In genomic region chr4:154543128-154543527, GRCm38 (mm10) we compare ENCODE assay signal across 8 mouse cellular contexts.
DNase-seq lines count a peak whose midpoint lies in the region; ATAC-seq and TF ChIP-seq lines count a peak whose summit lies in the region.
"Had no signal": no experiment of that assay in that cellular context is flagged by ENCODE, and none has a peak within 500 bp of the region (broad histone marks: within the 10 kb centered on the region; RNA-seq: fewer than 3 reads in every experiment).

No protein-coding gene starts in this region.

- 46% methylated on average over 4 of the region's 4 CpGs for WGBS in lung, embryonic 16.5 days
- WGBS in heart, embryonic 12.5 days: 27% methylated on average over 4 of the region's 4 CpGs
- 33% methylated on average over 4 of the region's 4 CpGs for WGBS in hindbrain, embryonic 16.5 days
- WGBS in midbrain, postnatal 0 days: 72% methylated on average over 4 of the region's 4 CpGs

- H3K27me3 ChIP-seq in lung, embryonic 16.5 days (ENCODE audit: control insufficient read depth, insufficient read depth, low read depth, low read length): peaks cover 4% of the 10 kb centered on the region
- no peaks in the 10 kb centered on the region; the same call in 1 of the 2 replicates for H3K27me3 ChIP-seq in heart, embryonic 12.5 days (replicated peaks)
- no peaks in the 10 kb centered on the region for H3K27me3 ChIP-seq in hindbrain, embryonic 16.5 days (replicated peaks; ENCODE audit: control insufficient read depth, insufficient read depth, low read length)
- H3K27me3 ChIP-seq in midbrain, postnatal 0 days (ENCODE audit: insufficient read depth, low read length): 0 out of 2 replicates have a peak, but pooled peaks cover 3% of the 10 kb centered on the region

- H3K27ac ChIP-seq in lung, embryonic 16.5 days (ENCODE audit: low read length): no peak overlapping the region
- H3K27ac ChIP-seq in heart, embryonic 12.5 days (ENCODE audit: poor library complexity, severe bottlenecking): peak overlapping the region; percentile 94
- H3K27ac ChIP-seq in hindbrain, embryonic 16.5 days (ENCODE audit: low read depth, low read length): no peak overlapping the region
- H3K27ac ChIP-seq in midbrain, postnatal 0 days (ENCODE audit: low read depth, low read length): no peak overlapping the region

- no peak overlapping the region for H3K9ac ChIP-seq in lung, embryonic 16.5 days (ENCODE audit: low read length)
- peak overlapping the region; percentile 64; the same call in 1 of the 2 replicates for H3K9ac ChIP-seq in heart, embryonic 12.5 days
- H3K9ac ChIP-seq in hindbrain, embryonic 16.5 days (ENCODE audit: low read depth, low read length): no peak overlapping the region
- no peak overlapping the region for H3K9ac ChIP-seq in midbrain, postnatal 0 days (replicated peaks; ENCODE audit: low read length, poor library complexity, severe bottlenecking)

- no peak overlapping the region for H3K4me2 ChIP-seq in lung, embryonic 16.5 days (ENCODE audit: low read depth, low read length)
- H3K4me2 ChIP-seq in heart, embryonic 12.5 days: peak overlapping the region; percentile 63
- H3K4me2 ChIP-seq in hindbrain, embryonic 16.5 days (ENCODE audit: low read length): no peak overlapping the region
- H3K4me2 ChIP-seq in midbrain, postnatal 0 days (ENCODE audit: low read depth, low read length, poor library complexity, severe bottlenecking): no peak overlapping the region

- DNase-seq in lung, postnatal 14 days: no peak
- DNase-seq in midbrain, postnatal 0 days (ENCODE audit: low spot score): peak; percentile 77
- DNase-seq in urinary bladder, adult 2 months (ENCODE audit: low spot score): no peak
- DNase-seq in kidney, postnatal 36 days: no peak
- DNase-seq: cerebellum, postnatal 36 days had no signal

- ATAC-seq in lung, embryonic 16.5 days (ENCODE audit: low read depth): peak; percentile 31
- peak; percentile 26 for ATAC-seq in heart, embryonic 12.5 days (ENCODE audit: insufficient number of reproducible peaks, low FRiP score)
- peak; percentile 53; the same call in 1 of the 2 replicates for ATAC-seq in hindbrain, embryonic 16.5 days
- ATAC-seq in midbrain, postnatal 0 days (ENCODE audit: low FRiP score): peak; percentile 42; the same call in 1 of the 2 replicates

- H3K36me3 ChIP-seq in lung, embryonic 16.5 days (ENCODE audit: control insufficient read depth, insufficient read depth, low read length): no peaks in the 10 kb centered on the region
- no peaks in the 10 kb centered on the region for H3K36me3 ChIP-seq in heart, embryonic 12.5 days
- H3K36me3 ChIP-seq in hindbrain, embryonic 16.5 days (ENCODE audit: control insufficient read depth, insufficient read depth, low read length): no peaks in the 10 kb centered on the region
- no peaks in the 10 kb centered on the region for H3K36me3 ChIP-seq in midbrain, postnatal 0 days (ENCODE audit: insufficient read depth, low read length)

- TF ChIP-seq CTCF in midbrain, postnatal 0 days (IDR thresholded peaks at IDR 0.05): peak; percentile 40; the same call in 1 of the 2 replicates

- peaks cover 33% of the 10 kb centered on the region for H3K4me1 ChIP-seq in lung, embryonic 16.5 days (replicated peaks; ENCODE audit: control insufficient read depth, insufficient read depth, low read length)
- H3K4me1 ChIP-seq in heart, embryonic 12.5 days (replicated peaks): peaks cover 77% of the 10 kb centered on the region
- peaks cover 27% of the 10 kb centered on the region for H3K4me1 ChIP-seq in hindbrain, embryonic 16.5 days (ENCODE audit: control insufficient read depth, insufficient read depth, low read depth, low read length)
- peaks cover 12% of the 10 kb centered on the region for H3K4me1 ChIP-seq in midbrain, postnatal 0 days (ENCODE audit: insufficient read depth, low read length)

- no peak overlapping the region for H3K4me3 ChIP-seq in lung, embryonic 16.5 days (ENCODE audit: low read length)
- H3K4me3 ChIP-seq in heart, embryonic 12.5 days: peak overlapping the region; percentile 15
- H3K4me3 ChIP-seq in hindbrain, embryonic 16.5 days (ENCODE audit: low read length): no peak overlapping the region
- no peak overlapping the region for H3K4me3 ChIP-seq in midbrain, postnatal 0 days (ENCODE audit: low read depth, low read length)

- no peaks in the 10 kb centered on the region for H3K9me3 ChIP-seq in lung, embryonic 16.5 days (ENCODE audit: control insufficient read depth, low read length)
- no peaks in the 10 kb centered on the region for H3K9me3 ChIP-seq in heart, embryonic 12.5 days (replicated peaks)
- no peaks in the 10 kb centered on the region for H3K9me3 ChIP-seq in hindbrain, embryonic 16.5 days (ENCODE audit: control insufficient read depth, low read length)
- no peaks in the 10 kb centered on the region for H3K9me3 ChIP-seq in midbrain, postnatal 0 days (ENCODE audit: low read length)
